Mouse (Mus musculus) CH12.LX (cell line): ENCODE results near the gene Ptprcap. TPM values are rescaled to one million over a fixed set of nuclear protein-coding genes. Genes with fewer than 3 reads are reported as not detected.

ENCODE experiments used
- DNase-seq: peaks from one replicate; pipeline ENCODE4 v3.0.0-alpha.2; 2013; ENCODE audit errors: extremely low read depth
- H3K27ac ChIP-seq: 2 replicates; pipeline ENCODE4 v1.5.1; 2012; ENCODE audit warnings: low read depth, mild to moderate bottlenecking, control low read depth, moderate library complexity; ENCODE audit not compliant: insufficient read depth
- H3K27me3 ChIP-seq: replicated peaks from 2 replicates; pipeline ENCODE3; 2012; ENCODE audit warnings: inconsistent platforms
- H3K36me3 ChIP-seq, 2 experiments: replicated peaks in 1 of 2; 2 replicates each; pipeline versions ENCODE3 to v1.6.1; 2012; ENCODE audit warnings: inconsistent platforms in 1 of 2, low read length in 1 of 2, mild to moderate bottlenecking in 1 of 2, mixed read lengths in 1 of 2, moderate library complexity in 1 of 2; ENCODE audit not compliant: control insufficient read depth in 1 of 2, insufficient read depth in 1 of 2
- H3K4me1 ChIP-seq, 2 experiments: 2 replicates each; pipeline ENCODE4 v1.6.1; 2012; ENCODE audit warnings: inconsistent platforms in 1 of 2, moderate library complexity in 1 of 2; ENCODE audit not compliant: insufficient read depth in 2 of 2, control insufficient read depth in 1 of 2
- H3K4me2 ChIP-seq: 2 replicates; pipeline ENCODE4 v1.6.1; 2012; ENCODE audit warnings: low read depth, mild to moderate bottlenecking, control low read depth; ENCODE audit not compliant: poor library complexity, insufficient read depth, severe bottlenecking
- H3K4me3 ChIP-seq, 3 experiments: fragments of 150-350 bp in 1 of 3; sonication (generic) in 1 of 3; replicated peaks in 1 of 3; 2 replicates each; pipeline versions ENCODE3 to v1.5.1; 2011 to 2012; ENCODE audit warnings: low read depth in 2 of 3, low read length in 2 of 3, mild to moderate bottlenecking in 2 of 3, moderate library complexity in 2 of 3, control low read depth in 1 of 3, improper control_type of control experiment in 1 of 3, inconsistent platforms in 1 of 3, mixed read lengths in 1 of 3; ENCODE audit not compliant: poor library complexity in 1 of 3
- H3K79me2 ChIP-seq: replicated peaks from 2 replicates; pipeline ENCODE4 v1.6.1; 2012; ENCODE audit warnings: mild to moderate bottlenecking, moderate library complexity; ENCODE audit not compliant: control insufficient read depth, poor library complexity, insufficient read depth, severe bottlenecking; ENCODE audit errors: extremely low read depth
- H3K9ac ChIP-seq: 2 replicates; pipeline ENCODE4 v1.6.1; 2012; ENCODE audit warnings: low read depth, mild to moderate bottlenecking, control low read depth, moderate library complexity; ENCODE audit not compliant: insufficient read depth
- H3K9me3 ChIP-seq: replicated peaks from 2 replicates; pipeline ENCODE3; 2012; ENCODE audit warnings: low read length, inconsistent platforms, mixed read lengths
- CHD2 ChIP-seq: IDR thresholded peaks from 2 replicates; pipeline ENCODE4 v1.6.1; 2011; ENCODE audit warnings: low read length, improper control_type of control experiment
- E2F4 ChIP-seq: IDR thresholded peaks from 2 replicates; pipeline ENCODE4 v1.6.1; 2011; ENCODE audit warnings: low read depth, low read length, improper control_type of control experiment; ENCODE audit not compliant: insufficient replicate concordance
- EP300 ChIP-seq: IDR thresholded peaks from 2 replicates; pipeline ENCODE4 v1.6.1; 2011; ENCODE audit warnings: low read length, improper control_type of control experiment
- GABPA ChIP-seq: IDR thresholded peaks from 2 replicates; pipeline ENCODE4 v1.6.1; 2012; ENCODE audit warnings: low read depth, low read length, improper control_type of control experiment, inconsistent platforms; ENCODE audit not compliant: insufficient replicate concordance
- HCFC1 ChIP-seq: IDR thresholded peaks from 2 replicates; pipeline ENCODE4 v1.6.1; 2012; ENCODE audit warnings: low read depth, mild to moderate bottlenecking, inconsistent platforms, low read length, improper control_type of control experiment
- IRF4 ChIP-seq: IDR thresholded peaks from 2 replicates; pipeline ENCODE4 v1.6.1; 2014; ENCODE audit warnings: low read depth, mild to moderate bottlenecking, inconsistent platforms, low read length, improper control_type of control experiment
- MAX ChIP-seq: IDR thresholded peaks from 2 replicates; pipeline ENCODE4 v1.6.1; 2011; ENCODE audit warnings: low read length, improper control_type of control experiment
- MXI1 ChIP-seq: IDR thresholded peaks from 2 replicates; pipeline ENCODE4 v1.6.1; 2011; ENCODE audit warnings: mild to moderate bottlenecking, low read depth, low read length, improper control_type of control experiment
- MYC ChIP-seq: IDR thresholded peaks from 2 replicates; pipeline ENCODE4 v1.6.1; 2011; ENCODE audit warnings: low read depth, mild to moderate bottlenecking, improper control_type of control experiment, low read length
- NELFE ChIP-seq: IDR thresholded peaks from 2 replicates; pipeline ENCODE4 v1.6.1; 2011; ENCODE audit warnings: low read depth, low read length, improper control_type of control experiment
- NRF1 ChIP-seq: IDR thresholded peaks from 2 replicates; pipeline ENCODE4 v1.6.1; 2014; ENCODE audit warnings: low read depth, mild to moderate bottlenecking, inconsistent platforms, low read length, improper control_type of control experiment, moderate library complexity
- POLR2A ChIP-seq: IDR thresholded peaks from 2 replicates; pipeline ENCODE4 v1.6.1; 2011; ENCODE audit warnings: low read depth, mild to moderate bottlenecking, improper control_type of control experiment, low read length
- SIN3A ChIP-seq: IDR thresholded peaks from 2 replicates; pipeline ENCODE4 v1.6.1; 2012; ENCODE audit warnings: low read length, improper control_type of control experiment, inconsistent platforms
- SMC3 ChIP-seq: IDR thresholded peaks from 2 replicates; pipeline ENCODE4 v1.6.1; 2011; ENCODE audit warnings: low read depth, low read length, improper control_type of control experiment
- TBP ChIP-seq: conservative IDR thresholded peaks from 2 replicates; pipeline ENCODE4 v1.6.1; 2011; ENCODE audit warnings: low read depth, low read length, improper control_type of control experiment
- UBTF ChIP-seq: IDR thresholded peaks from 2 replicates; pipeline ENCODE4 v1.6.1; 2012; ENCODE audit warnings: low read depth, mild to moderate bottlenecking, inconsistent platforms, low read length, improper control_type of control experiment, moderate library complexity
- USF2 ChIP-seq: conservative IDR thresholded peaks from 2 replicates; pipeline ENCODE4 v1.6.1; 2011; ENCODE audit warnings: low read depth, low read length, improper control_type of control experiment
- ZC3H11A ChIP-seq: IDR thresholded peaks from 2 replicates; pipeline ENCODE4 v1.6.1; 2012; ENCODE audit warnings: low read depth, mild to moderate bottlenecking, inconsistent platforms, low read length, improper control_type of control experiment
- ZMIZ1 ChIP-seq: IDR thresholded peaks from 2 replicates; pipeline ENCODE4 v1.6.1; 2012; ENCODE audit warnings: low read depth, mild to moderate bottlenecking, inconsistent platforms, low read length, improper control_type of control experiment
- ZNF384 ChIP-seq: IDR thresholded peaks from 2 replicates; pipeline ENCODE4 v1.6.1; 2012; ENCODE audit warnings: low read depth, low read length, improper control_type of control experiment, inconsistent platforms
- dilution Hi-C: fragments of 300-500 bp; cut with MboI; formaldehyde crosslinking; loops from 2 replicates; pipeline ENCODE4 v1.14.3; 2020; ENCODE audit warnings: low sequenced_read_pairs; ENCODE audit not compliant: extremely low pct_unique_long_range_greater_than_20kb, extremely low pct_ligation_motif_present
- in situ Hi-C: fragments of 300-500 bp; cut with MboI; formaldehyde crosslinking; loops from 3 replicates; pipeline ENCODE4 v1.14.3; 2019; ENCODE audit warnings: low sequenced_read_pairs, low pct_ligation_motif_present, low pct_unique_long_range_greater_than_20kb, mixed read lengths
- polyA plus RNA-seq: library from polyadenylated mRNA; unstranded; fragments of >175 nt; gene quantifications from 2 replicates; pipeline ENCODE4 v1.2.1, GENCODE M21; 2012; ENCODE audit warnings: low read depth; ENCODE audit not compliant: insufficient read length
- total RNA-seq, 2 experiments: library from RNA; depleted of rRNA; stranded (reverse); fragments of 300-350 nt in 1 of 2; fragments of >200 nt in 1 of 2; gene quantifications; 2 replicates each; pipeline ENCODE4 v1.2.3; 2012 to 2014

Gene Ptprcap
- total and polyA plus RNA-seq, 3 experiments: 343 to 447 (median 438) TPM

GRCm38 (mm10) chr19:4204889-4205288, 51.5 kb downstream of the Ptprcap start:
- Histone ChIP-seq H3K36me3 (peaks cover 5 to 8% of the 10 kb centered on the region in 2 experiments), H3K27me3 (peaks cover 7% of the 10 kb centered on the region), H3K4me2 (no peak overlapping the region), H3K9ac (no peak overlapping the region), H3K9me3 (no peaks in the 10 kb centered on the region), H3K4me1 (peaks cover 25 to 52% of the 10 kb centered on the region in 2 experiments), H3K27ac (no peak overlapping the region), H3K4me3 (no peak overlapping the region), H3K79me2 (peaks cover 12% of the 10 kb centered on the region; the same call in 1 of the 2 replicates)
- in situ Hi-C loops: loop anchor here (5.0 kb wide), 2 partner anchors 32 to 78 kb away; partner anchors contain the start of gene Aip
- dilution Hi-C loops: no loop called here
- TF ChIP-seq USF2 (no peak), MAX (no peak), MXI1 (no peak), E2F4 (no peak), HCFC1 (no peak), CHD2 (no peak), ZMIZ1 (no peak), MYC (no peak), NRF1 (no peak), IRF4 (no peak), SIN3A (no peak), NELFE (no peak), EP300 (no peak), TBP (no peak), POLR2A (no peak), SMC3 (no peak), UBTF (no peak), GABPA (no peak), ZNF384 (no peak), ZC3H11A (no peak)
- DNase-seq: no peak

Other genes with a start within 250 kb of the Ptprcap start
Only the 20 nearest of the 34 such genes appear.
- 529 and 544 TPM in 2 replicates for gene Gstp1, start 115.6 kb upstream of the Ptprcap start, total RNA-seq (2012; rRNA removed)
- 333 and 343 TPM in 2 replicates for gene Gstp1, start 115.6 kb upstream of the Ptprcap start, total RNA-seq (2014; rRNA removed)
- 468 and 696 TPM in 2 replicates for gene Gstp1, start 115.6 kb upstream of the Ptprcap start, polyA plus RNA-seq
- gene Gstp2, start 107.6 kb upstream of the Ptprcap start, total RNA-seq (2012; rRNA removed): 6.0 and 21.1 TPM in 2 replicates
- not detected in 2 replicates for gene Gstp2, start 107.6 kb upstream of the Ptprcap start, total RNA-seq (2014; rRNA removed)
- 1.4 and 2.4 TPM in 2 replicates for gene Gstp2, start 107.6 kb upstream of the Ptprcap start, polyA plus RNA-seq
- 0.46 and 1.4 TPM in 2 replicates for gene Gstp3, start 94.0 kb upstream of the Ptprcap start, total RNA-seq (2012; rRNA removed)
- gene Gstp3, start 94.0 kb upstream of the Ptprcap start, total RNA-seq (2014; rRNA removed): not detected in 2 replicates
- not detected in 2 replicates for gene Gstp3, start 94.0 kb upstream of the Ptprcap start, polyA plus RNA-seq
- not detected in 2 replicates for gene Cabp2, start 72.0 kb upstream of the Ptprcap start, total RNA-seq (2012; rRNA removed)
- not detected in 2 replicates for gene Cabp2, start 72.0 kb upstream of the Ptprcap start, total RNA-seq (2014; rRNA removed)
- gene Cabp2, start 72.0 kb upstream of the Ptprcap start, polyA plus RNA-seq: not detected in 2 replicates
- 69.5 and 90.3 TPM in 2 replicates for gene Cdk2ap2, start 56.4 kb upstream of the Ptprcap start, total RNA-seq (2012; rRNA removed)
- gene Cdk2ap2, start 56.4 kb upstream of the Ptprcap start, total RNA-seq (2014; rRNA removed): 57.0 and 63.4 TPM in 2 replicates
- 55.6 and 67.1 TPM in 2 replicates for gene Cdk2ap2, start 56.4 kb upstream of the Ptprcap start, polyA plus RNA-seq
- 43.8 and 46.1 TPM in 2 replicates for gene Pitpnm1, start 53.6 kb upstream of the Ptprcap start, total RNA-seq (2012; rRNA removed)
- 14.8 and 15.9 TPM in 2 replicates for gene Pitpnm1, start 53.6 kb upstream of the Ptprcap start, total RNA-seq (2014; rRNA removed)
- gene Pitpnm1, start 53.6 kb upstream of the Ptprcap start, polyA plus RNA-seq: 33.3 and 34.7 TPM in 2 replicates
- 37.5 and 39.7 TPM in 2 replicates for gene Aip, start 27.7 kb upstream of the Ptprcap start, total RNA-seq (2012; rRNA removed)
- gene Aip, start 27.7 kb upstream of the Ptprcap start, total RNA-seq (2014; rRNA removed): 10.8 and 11.7 TPM in 2 replicates
- gene Aip, start 27.7 kb upstream of the Ptprcap start, polyA plus RNA-seq: 64.8 and 87.9 TPM in 2 replicates
- gene Gpr152, start 13.8 kb upstream of the Ptprcap start, total RNA-seq (2012; rRNA removed): 0.17 and 0.25 TPM in 2 replicates
- gene Gpr152, start 13.8 kb upstream of the Ptprcap start, total RNA-seq (2014; rRNA removed): 0.05 TPM in 1 of 2 replicates, not detected in the other
- 0.71 and 0.82 TPM in 2 replicates for gene Gpr152, start 13.8 kb upstream of the Ptprcap start, polyA plus RNA-seq
- 2.8 and 3.3 TPM in 2 replicates for gene Cabp4, start 9.6 kb upstream of the Ptprcap start, total RNA-seq (2012; rRNA removed)
- gene Cabp4, start 9.6 kb upstream of the Ptprcap start, total RNA-seq (2014; rRNA removed): 6.4 and 6.9 TPM in 2 replicates
- gene Cabp4, start 9.6 kb upstream of the Ptprcap start, polyA plus RNA-seq: 11.8 and 14.7 TPM in 2 replicates
- gene Coro1b, start 5.0 kb upstream of the Ptprcap start, total RNA-seq (2012; rRNA removed): 172 and 194 TPM in 2 replicates
- 154 and 179 TPM in 2 replicates for gene Coro1b, start 5.0 kb upstream of the Ptprcap start, total RNA-seq (2014; rRNA removed)
- gene Coro1b, start 5.0 kb upstream of the Ptprcap start, polyA plus RNA-seq: 265 and 293 TPM in 2 replicates
- 20.7 and 25.3 TPM in 2 replicates for gene Rps6kb2, start 9.8 kb downstream of the Ptprcap start, total RNA-seq (2012; rRNA removed)
- 9.7 and 12.0 TPM in 2 replicates for gene Rps6kb2, start 9.8 kb downstream of the Ptprcap start, total RNA-seq (2014; rRNA removed)
- 26.6 and 27.2 TPM in 2 replicates for gene Rps6kb2, start 9.8 kb downstream of the Ptprcap start, polyA plus RNA-seq
- 3.4 and 4.0 TPM in 2 replicates for gene Carns1, start 21.9 kb downstream of the Ptprcap start, total RNA-seq (2012; rRNA removed)
- 1.7 and 1.8 TPM in 2 replicates for gene Carns1, start 21.9 kb downstream of the Ptprcap start, total RNA-seq (2014; rRNA removed)
- 3.8 and 4.4 TPM in 2 replicates for gene Carns1, start 21.9 kb downstream of the Ptprcap start, polyA plus RNA-seq
- gene Tbc1d10c, start 37.7 kb downstream of the Ptprcap start, total RNA-seq (2012; rRNA removed): 46.3 and 57.8 TPM in 2 replicates
- 43.5 and 51.5 TPM in 2 replicates for gene Tbc1d10c, start 37.7 kb downstream of the Ptprcap start, total RNA-seq (2014; rRNA removed)
- 57.4 and 58.5 TPM in 2 replicates for gene Tbc1d10c, start 37.7 kb downstream of the Ptprcap start, polyA plus RNA-seq
- 502 and 585 TPM in 2 replicates for gene Ppp1ca, start 38.5 kb downstream of the Ptprcap start, total RNA-seq (2012; rRNA removed)
- 635 and 651 TPM in 2 replicates for gene Ppp1ca, start 38.5 kb downstream of the Ptprcap start, total RNA-seq (2014; rRNA removed)
- gene Ppp1ca, start 38.5 kb downstream of the Ptprcap start, polyA plus RNA-seq: 383 and 389 TPM in 2 replicates
- gene Rad9a, start 48.1 kb downstream of the Ptprcap start, total RNA-seq (2012; rRNA removed): 20.5 and 22.4 TPM in 2 replicates
- 11.5 and 14.3 TPM in 2 replicates for gene Rad9a, start 48.1 kb downstream of the Ptprcap start, total RNA-seq (2014; rRNA removed)
- 20.0 and 21.7 TPM in 2 replicates for gene Rad9a, start 48.1 kb downstream of the Ptprcap start, polyA plus RNA-seq
- 0.29 and 1.0 TPM in 2 replicates for gene Clcf1, start 60.6 kb downstream of the Ptprcap start, total RNA-seq (2012; rRNA removed)
- gene Clcf1, start 60.6 kb downstream of the Ptprcap start, total RNA-seq (2014; rRNA removed): 0.28 TPM in 1 of 2 replicates, not detected in the other
- 0.09 TPM in 1 of 2 replicates, not detected in the other for gene Clcf1, start 60.6 kb downstream of the Ptprcap start, polyA plus RNA-seq
- gene AC109138.7, start 60.8 kb downstream of the Ptprcap start, total RNA-seq (2012; rRNA removed): not detected in 2 replicates
- gene AC109138.7, start 60.8 kb downstream of the Ptprcap start, total RNA-seq (2014; rRNA removed): not detected in 2 replicates
- gene AC109138.7, start 60.8 kb downstream of the Ptprcap start, polyA plus RNA-seq: not detected in 2 replicates
- 35.0 and 53.4 TPM in 2 replicates for gene Pold4, start 78.3 kb downstream of the Ptprcap start, total RNA-seq (2012; rRNA removed)
- gene Pold4, start 78.3 kb downstream of the Ptprcap start, total RNA-seq (2014; rRNA removed): 61.5 and 76.4 TPM in 2 replicates
- 35.1 and 36.8 TPM in 2 replicates for gene Pold4, start 78.3 kb downstream of the Ptprcap start, polyA plus RNA-seq
- 30.0 and 33.4 TPM in 2 replicates for gene Ssh3, start 115.6 kb downstream of the Ptprcap start, total RNA-seq (2012; rRNA removed)
- 5.6 and 6.9 TPM in 2 replicates for gene Ssh3, start 115.6 kb downstream of the Ptprcap start, total RNA-seq (2014; rRNA removed)
- 12.3 and 13.2 TPM in 2 replicates for gene Ssh3, start 115.6 kb downstream of the Ptprcap start, polyA plus RNA-seq
- gene Ankrd13d, start 129.5 kb downstream of the Ptprcap start, total RNA-seq (2012; rRNA removed): 53.6 and 55.1 TPM in 2 replicates
- gene Ankrd13d, start 129.5 kb downstream of the Ptprcap start, total RNA-seq (2014; rRNA removed): 3.8 and 5.6 TPM in 2 replicates
- gene Ankrd13d, start 129.5 kb downstream of the Ptprcap start, polyA plus RNA-seq: 13.2 and 17.3 TPM in 2 replicates